Mouse (Mus musculus) T-helper 1 cell (primary cell): ENCODE measurements around the gene Galnt18.

Source experiments
- in situ Hi-C: fragments of 300-600 bp; cut with MboI, MseI; formaldehyde crosslinking; loops from one replicate; pipeline ENCODE4 v1.15.1; 2025; ENCODE audit warnings: high pct_unique_total_duplicates

Gene Galnt18

GRCm38 (mm10) chr7:111718900-111719299, 60.9 kb downstream of the Galnt18 start:
- in situ Hi-C loops = no loop called here

GRCm38 (mm10) chr7:111714639-111715360, 65.0 kb downstream of the Galnt18 start:
- in situ Hi-C loops = no loop called here

- in situ Hi-C loops = no loop called here
Measured at GRCm38 (mm10) chr7:111713828-111714600, 65.8 kb downstream of the Galnt18 start.

- in situ Hi-C loops = no loop called here
Measured at GRCm38 (mm10) chr7:111712797-111713196, 67.0 kb downstream of the Galnt18 start.

GRCm38 (mm10) chr7:111711045-111711808, 68.5 kb downstream of the Galnt18 start:
- in situ Hi-C loops = no loop called here

- in situ Hi-C loops = no loop called here
Measured at GRCm38 (mm10) chr7:111710311-111710710, 69.5 kb downstream of the Galnt18 start.

GRCm38 (mm10) chr7:111708563-111708962, 71.2 kb downstream of the Galnt18 start:
- in situ Hi-C loops = no loop called here

GRCm38 (mm10) chr7:111702961-111703360, 76.8 kb downstream of the Galnt18 start:
- in situ Hi-C loops = no loop called here

GRCm38 (mm10) chr7:111701788-111702187, 78.0 kb downstream of the Galnt18 start:
- in situ Hi-C loops = no loop called here

GRCm38 (mm10) chr7:111699446-111699845, 80.3 kb downstream of the Galnt18 start:
- in situ Hi-C loops = no loop called here

GRCm38 (mm10) chr7:111696226-111696625, 83.6 kb downstream of the Galnt18 start:
- in situ Hi-C loops = no loop called here

GRCm38 (mm10) chr7:111694312-111694711, 85.5 kb downstream of the Galnt18 start:
- in situ Hi-C loops = no loop called here

GRCm38 (mm10) chr7:111692641-111693261, 87.0 kb downstream of the Galnt18 start:
- in situ Hi-C loops = no loop called here

- in situ Hi-C loops = no loop called here
Measured at GRCm38 (mm10) chr7:111680108-111680507, 99.7 kb downstream of the Galnt18 start.

- in situ Hi-C loops = no loop called here
Measured at GRCm38 (mm10) chr7:111676483-111676882, 103.3 kb downstream of the Galnt18 start.

- in situ Hi-C loops = no loop called here
Measured at GRCm38 (mm10) chr7:111672467-111672866, 107.3 kb downstream of the Galnt18 start.

- in situ Hi-C loops = no loop called here
Measured at GRCm38 (mm10) chr7:111663139-111664073, 116.4 kb downstream of the Galnt18 start.

GRCm38 (mm10) chr7:111658579-111658978, 121.2 kb downstream of the Galnt18 start:
- in situ Hi-C loops = no loop called here

GRCm38 (mm10) chr7:111655002-111655401, 124.8 kb downstream of the Galnt18 start:
- in situ Hi-C loops = no loop called here

- in situ Hi-C loops = no loop called here
Measured at GRCm38 (mm10) chr7:111654526-111654925, 125.3 kb downstream of the Galnt18 start.

GRCm38 (mm10) chr7:111644362-111644761, 135.4 kb downstream of the Galnt18 start:
- in situ Hi-C loops = no loop called here
